Mouse (Mus musculus): ENCODE measurements around the gene Spon1. TPM values are rescaled to one million over a fixed set of nuclear protein-coding genes. Genes with fewer than 3 reads are reported as not detected.
A peak's percentile ranks its signal among the peaks of the same experiment; 100 is the strongest.

Spon1 gene
- total RNA-seq, 2 experiments from 2014 or later: 68.1 to 68.6 TPM

DNA sequence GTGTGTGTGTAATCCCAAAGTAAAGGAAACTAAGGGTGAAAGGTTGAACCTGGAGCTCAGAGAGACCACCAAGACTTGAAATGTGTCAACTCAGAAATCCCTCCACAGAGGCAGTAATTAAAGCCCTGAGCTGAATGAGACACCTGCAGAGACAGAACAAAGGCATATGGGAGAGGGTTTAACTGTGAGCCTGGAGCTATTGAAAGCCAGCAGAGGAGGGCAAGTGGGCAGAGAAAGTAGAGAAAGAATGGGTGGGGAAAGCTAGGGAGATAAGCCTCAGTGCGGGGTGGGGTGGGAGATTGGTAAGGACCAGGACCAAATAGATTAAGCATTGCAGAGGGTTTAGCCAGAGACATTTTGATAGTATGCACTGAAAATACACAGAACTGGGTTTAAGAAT, 60.7 kb downstream of the Spon1 start:
- no peak overlapping the region for H3K4me3 ChIP-seq
- no peak for DNase-seq (ENCODE audit: low spot score in 2 of 2)
- H3K27ac ChIP-seq: no peak overlapping the region
- no peak for TF ChIP-seq CTCF (conservative IDR thresholded peaks at IDR 0.05)

DNA sequence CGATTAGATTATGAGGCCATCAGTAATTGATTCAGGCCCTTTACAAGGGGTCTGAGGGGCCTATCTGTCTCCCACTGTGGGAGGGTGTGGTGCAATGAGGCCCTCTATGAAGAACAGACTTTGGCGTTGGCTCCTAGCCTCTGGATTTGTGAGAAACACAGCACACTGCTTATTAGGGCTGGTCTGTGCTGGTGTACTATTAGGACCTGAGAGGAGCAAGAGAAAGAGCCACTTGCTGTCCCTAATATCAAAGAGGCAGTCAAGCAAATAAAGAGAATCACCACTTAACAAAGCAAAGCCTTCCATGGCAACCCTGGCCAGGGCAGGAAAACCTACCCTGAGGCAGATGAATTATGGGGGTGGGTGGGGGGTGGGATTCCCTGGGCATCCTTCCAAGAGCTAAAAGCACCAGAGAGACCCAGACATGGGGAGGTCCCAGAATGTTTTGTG, 62.3 kb downstream of the Spon1 start:
- TF ChIP-seq CTCF (conservative IDR thresholded peaks at IDR 0.05): no peak
- H3K27ac ChIP-seq: no peak overlapping the region
- no peak for DNase-seq (ENCODE audit: low spot score in 2 of 2)
- no peak overlapping the region for H3K4me3 ChIP-seq

- no peak for DNase-seq (ENCODE audit: low spot score in 2 of 2)
- H3K4me3 ChIP-seq: no peak overlapping the region
- no peak for TF ChIP-seq CTCF (conservative IDR thresholded peaks at IDR 0.05)
- no peak overlapping the region for H3K27ac ChIP-seq
Measured at GRCm38 (mm10) chr7:113828576-113828975, 62.8 kb downstream of the Spon1 start.

GRCm38 (mm10) chr7:113837151-113837550, 71.4 kb downstream of the Spon1 start:
- TF ChIP-seq CTCF (conservative IDR thresholded peaks at IDR 0.05): no peak
- no peak overlapping the region for H3K4me3 ChIP-seq
- no peak for DNase-seq (ENCODE audit: low spot score in 2 of 2)
- peak overlapping the region; percentile 23; the same call in 1 of the 2 replicates for H3K27ac ChIP-seq

GRCm38 (mm10) chr7:113839431-113839830, 73.6 kb downstream of the Spon1 start:
- TF ChIP-seq CTCF (conservative IDR thresholded peaks at IDR 0.05): no peak
- no peak overlapping the region for H3K4me3 ChIP-seq
- DNase-seq (ENCODE audit: low spot score in 2 of 2): no peak
- no peak overlapping the region for H3K27ac ChIP-seq

GRCm38 (mm10) chr7:113841521-113841920, 75.7 kb downstream of the Spon1 start:
- DNase-seq (ENCODE audit: low spot score in 2 of 2): no peak
- Histone ChIP-seq H3K4me3 (no peak overlapping the region), H3K27ac (no peak overlapping the region)
- no peak for TF ChIP-seq CTCF (conservative IDR thresholded peaks at IDR 0.05)

DNA sequence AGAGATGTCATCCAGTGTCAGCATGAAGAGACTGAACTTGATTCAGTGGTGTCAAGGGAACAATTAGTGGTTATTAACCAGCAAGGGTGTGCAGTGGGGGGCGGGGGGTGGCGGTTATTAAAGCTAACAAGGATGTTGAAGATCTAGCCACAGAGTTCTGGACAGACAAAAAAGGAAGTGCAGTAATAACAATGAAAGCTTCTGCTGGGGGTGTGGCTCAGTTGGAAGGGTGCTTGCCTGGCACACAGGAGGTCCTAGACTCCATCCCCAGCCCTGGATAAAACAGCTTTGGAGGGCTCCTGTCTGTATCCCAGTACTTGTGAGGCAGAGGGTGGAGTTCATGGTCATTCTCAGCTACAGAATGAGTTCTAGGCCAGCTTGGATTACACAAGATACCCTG, 77.4 kb downstream of the Spon1 start:
- H3K4me3 ChIP-seq: no peak overlapping the region
- TF ChIP-seq CTCF (conservative IDR thresholded peaks at IDR 0.05): no peak
- no peak for DNase-seq (ENCODE audit: low spot score in 2 of 2)
- H3K27ac ChIP-seq: no peak overlapping the region

DNA sequence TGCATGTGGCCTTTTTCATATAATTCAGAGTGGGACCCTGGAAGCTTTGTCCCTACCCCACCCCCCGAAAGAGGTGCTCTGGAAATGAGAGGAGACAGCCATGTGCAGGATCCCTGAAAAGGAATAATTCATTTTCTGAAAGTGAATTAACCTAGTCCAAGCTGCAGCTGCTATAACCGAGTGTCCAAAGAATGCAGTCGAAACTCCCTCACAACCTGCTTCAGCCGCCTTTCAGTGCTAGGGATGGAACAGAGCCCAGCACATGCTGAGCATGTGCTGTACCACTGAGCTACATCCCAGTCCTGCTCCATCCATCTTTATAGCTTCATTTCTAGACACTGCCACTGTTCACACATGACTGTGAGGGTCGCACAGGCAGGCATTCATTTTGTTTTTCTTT, 79.4 kb downstream of the Spon1 start:
- H3K27ac ChIP-seq: 0 out of 2 replicates have a peak overlapping the region, but pooled peaks have one; percentile 43
- no peak for TF ChIP-seq CTCF (conservative IDR thresholded peaks at IDR 0.05)
- DNase-seq (ENCODE audit: low spot score in 2 of 2): no peak
- H3K4me3 ChIP-seq: no peak overlapping the region

DNA sequence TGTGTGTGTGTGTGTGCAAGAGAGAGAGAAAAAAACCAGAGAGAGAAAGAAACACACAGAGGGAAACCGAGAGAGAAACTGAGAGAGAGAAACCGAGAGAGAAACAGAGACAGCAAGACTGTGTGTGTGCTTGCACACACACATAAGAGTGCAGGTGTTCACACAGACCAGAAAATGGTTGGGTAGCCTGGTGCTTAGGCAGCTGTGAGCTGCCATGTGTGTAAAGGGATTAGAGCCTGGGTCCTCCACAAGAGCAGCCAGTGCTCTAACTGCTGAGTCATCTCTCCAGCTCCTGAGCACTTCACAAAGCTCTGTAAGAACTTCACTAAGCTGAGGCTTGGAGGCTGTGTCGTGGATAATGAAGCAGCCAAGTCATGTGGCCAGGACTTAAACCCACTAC, 80.8 kb downstream of the Spon1 start:
- no peak for TF ChIP-seq CTCF (conservative IDR thresholded peaks at IDR 0.05)
- no peak overlapping the region for H3K4me3 ChIP-seq
- no peak for DNase-seq (ENCODE audit: low spot score in 2 of 2)
- H3K27ac ChIP-seq: peak overlapping the region; percentile 55; the same call in 1 of the 2 replicates

- Histone ChIP-seq H3K4me3 (no peak overlapping the region), H3K27ac (no peak overlapping the region)
- no peak for TF ChIP-seq CTCF (conservative IDR thresholded peaks at IDR 0.05)
- DNase-seq (ENCODE audit: low spot score in 2 of 2): no peak
Measured at GRCm38 (mm10) chr7:113847041-113847819, 81.4 kb downstream of the Spon1 start.

DNA sequence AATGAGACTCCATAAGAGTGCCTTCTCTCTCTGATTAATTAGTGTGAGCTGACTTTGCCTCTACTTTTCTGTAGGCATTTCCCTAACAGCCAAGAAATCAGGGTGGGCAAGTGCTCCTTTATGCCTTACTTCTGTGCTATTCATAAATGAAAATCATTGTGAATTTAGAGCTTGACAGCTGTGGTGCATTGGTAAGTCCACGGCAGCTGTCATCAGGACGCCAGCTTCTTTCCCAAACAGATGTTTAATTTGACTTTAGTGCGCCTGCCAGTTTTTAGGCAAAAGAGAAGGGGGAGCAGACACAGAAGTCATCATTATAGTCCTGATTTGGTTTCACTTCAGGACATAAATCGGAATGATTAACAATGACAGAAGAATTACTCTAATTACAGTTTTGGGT, 84.6 kb downstream of the Spon1 start:
- no peak overlapping the region for H3K27ac ChIP-seq
- TF ChIP-seq CTCF (conservative IDR thresholded peaks at IDR 0.05): no peak
- no peak overlapping the region for H3K4me3 ChIP-seq
- DNase-seq (ENCODE audit: low spot score in 2 of 2): no peak

- Histone ChIP-seq H3K4me3 (no peak overlapping the region), H3K27ac (no peak overlapping the region)
- no peak for TF ChIP-seq CTCF (conservative IDR thresholded peaks at IDR 0.05)
- DNase-seq (ENCODE audit: low spot score in 2 of 2): no peak
Measured at GRCm38 (mm10) chr7:113855396-113855795, 89.6 kb downstream of the Spon1 start.

DNA sequence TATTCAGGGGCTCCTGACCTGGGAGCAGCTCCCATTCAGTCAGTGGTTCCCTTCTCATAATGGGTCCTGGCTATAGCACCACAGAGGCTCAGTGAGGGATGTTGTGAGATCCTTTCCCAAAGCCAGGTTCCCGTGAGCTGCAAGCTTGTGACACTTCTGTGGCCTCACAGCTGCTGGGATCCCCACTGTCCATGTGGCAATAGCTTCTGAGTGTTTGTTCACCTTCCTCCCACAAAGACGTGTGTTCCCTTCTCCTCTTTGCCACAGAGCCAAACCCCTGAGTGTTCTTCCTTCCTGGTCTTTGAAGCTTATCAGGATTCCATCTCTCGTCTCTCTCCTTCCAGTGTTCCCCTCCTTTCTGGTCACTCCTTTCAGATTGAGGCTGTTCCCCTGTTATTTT, 90.3 kb downstream of the Spon1 start:
- no peak overlapping the region for H3K27ac ChIP-seq
- no peak for TF ChIP-seq CTCF (conservative IDR thresholded peaks at IDR 0.05)
- DNase-seq (ENCODE audit: low spot score in 2 of 2): no peak
- no peak overlapping the region for H3K4me3 ChIP-seq

GRCm38 (mm10) chr7:113859480-113859881, 93.7 kb downstream of the Spon1 start:
- Histone ChIP-seq H3K27ac (no peak overlapping the region), H3K4me3 (no peak overlapping the region)
- TF ChIP-seq CTCF (conservative IDR thresholded peaks at IDR 0.05): no peak
- no peak for DNase-seq (ENCODE audit: low spot score in 2 of 2)
